Comparison of ENCODE assay signal across 11 mouse cellular contexts in the genomic region with DNA sequence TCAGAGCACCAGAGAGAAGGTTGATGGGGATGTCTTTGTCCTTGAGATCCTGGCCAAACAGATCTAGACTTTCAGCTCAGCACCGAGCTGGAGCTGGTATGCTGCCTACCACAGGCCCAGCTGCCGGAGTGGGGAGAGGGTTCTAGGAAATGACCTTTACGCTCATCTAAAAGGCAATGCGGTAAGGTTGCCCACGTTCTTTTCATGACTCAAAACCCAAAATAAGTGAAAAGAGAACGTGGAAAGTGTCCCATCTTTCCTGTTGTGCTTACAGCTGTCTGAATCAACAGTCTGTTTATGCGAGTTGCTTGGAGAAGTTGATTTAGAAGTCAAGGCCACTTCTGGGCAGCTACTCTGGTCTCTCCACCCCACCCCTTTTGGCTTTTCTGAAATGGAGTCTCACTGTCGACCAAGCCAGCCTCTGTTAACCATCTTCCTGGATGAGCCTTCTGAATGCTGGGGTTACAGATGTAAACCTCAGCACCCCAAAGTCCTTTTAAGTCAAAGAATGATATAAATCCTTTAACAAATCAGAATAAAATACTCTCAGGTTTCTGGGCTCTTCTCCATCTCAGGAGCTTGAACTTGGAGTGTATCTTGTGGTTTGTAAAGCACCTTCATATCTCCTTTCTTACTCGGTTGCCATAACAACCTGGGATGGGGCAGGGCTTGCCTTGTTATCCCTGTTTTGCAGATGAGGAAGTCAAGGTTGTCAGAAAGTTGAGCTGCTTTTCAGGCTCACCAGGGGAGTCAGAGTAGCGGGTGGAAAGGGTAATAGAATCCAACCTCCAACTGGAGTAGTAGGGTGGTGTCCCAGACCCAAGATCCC.
DNase-seq lines count a peak whose midpoint lies in the region; ATAC-seq and TF ChIP-seq lines count a peak whose summit lies in the region.
"Had no signal": no experiment of that assay in that cellular context is flagged by ENCODE, and none has a peak within 500 bp of the region (broad histone marks: within the 10 kb centered on the region; RNA-seq: fewer than 3 reads in every experiment).

No protein-coding gene starts in this region.

- WGBS in heart, embryonic 13.5 days: 72% methylated on average over 10 of the region's 10 CpGs
- WGBS in heart, embryonic 11.5 days (ENCODE audit: insufficient replicate concordance): 74% methylated on average over 10 of the region's 10 CpGs
- 48% methylated on average over 10 of the region's 10 CpGs for WGBS in lung, postnatal 0 days
- 56% methylated on average over 10 of the region's 10 CpGs for WGBS in bone marrow, adult 2 months

- no peak overlapping the region for H3K4me3 ChIP-seq in heart, embryonic 13.5 days
- H3K4me3 ChIP-seq in heart, embryonic 11.5 days (ENCODE audit: low read depth, low read length): no peak overlapping the region
- no peak overlapping the region for H3K4me3 ChIP-seq in lung, postnatal 0 days (ENCODE audit: low read depth, low read length)
- no peak overlapping the region for H3K4me3 ChIP-seq in bone marrow, adult 2 months (replicated peaks; ENCODE audit: control insufficient read depth, low read depth, low read length)
- H3K4me3 ChIP-seq: embryonic facial prominence, embryonic 10.5 days; hindbrain, embryonic 15.5 days; limb, embryonic 12.5 days had no signal

- H3K36me3 ChIP-seq in heart, embryonic 13.5 days: no peaks in the 10 kb centered on the region
- H3K36me3 ChIP-seq in heart, embryonic 11.5 days (ENCODE audit: control insufficient read depth, insufficient read depth, low read length): no peaks in the 10 kb centered on the region
- H3K36me3 ChIP-seq in lung, postnatal 0 days (ENCODE audit: insufficient read depth, low read length): no peaks in the 10 kb centered on the region
- no peaks in the 10 kb centered on the region for H3K36me3 ChIP-seq in splenic B cell, adult 2 months (ENCODE audit: control insufficient read depth, insufficient read depth, low read length, poor library complexity, severe bottlenecking)
- H3K36me3 ChIP-seq: embryonic facial prominence, embryonic 10.5 days; hindbrain, embryonic 15.5 days had no signal

- no peaks in the 10 kb centered on the region for H3K27me3 ChIP-seq in heart, embryonic 13.5 days (replicated peaks)
- no peaks in the 10 kb centered on the region for H3K27me3 ChIP-seq in heart, embryonic 11.5 days (ENCODE audit: control insufficient read depth, insufficient read depth, low read length)
- no peaks in the 10 kb centered on the region for H3K27me3 ChIP-seq in lung, postnatal 0 days (replicated peaks; ENCODE audit: insufficient read depth, low read length)
- H3K27me3 ChIP-seq in splenic B cell, adult 2 months (ENCODE audit: control insufficient read depth, insufficient read depth, low read length, poor library complexity, severe bottlenecking): no peaks in the 10 kb centered on the region
- H3K27me3 ChIP-seq: hindbrain, embryonic 15.5 days; limb, embryonic 12.5 days had no signal

- H3K4me1 ChIP-seq in heart, embryonic 13.5 days: peaks cover 52% of the 10 kb centered on the region
- H3K4me1 ChIP-seq in heart, embryonic 11.5 days (ENCODE audit: control insufficient read depth, insufficient read depth, low read length): peaks cover 28% of the 10 kb centered on the region
- H3K4me1 ChIP-seq in lung, postnatal 0 days (ENCODE audit: insufficient read depth, low read depth, low read length): peaks cover 26% of the 10 kb centered on the region; the same call in 1 of the 2 replicates
- peaks cover 11% of the 10 kb centered on the region for H3K4me1 ChIP-seq in bone marrow, adult 2 months (ENCODE audit: control insufficient read depth, insufficient read depth, low read length)

- H3K4me2 ChIP-seq in heart, embryonic 13.5 days: no peak overlapping the region
- H3K4me2 ChIP-seq in heart, embryonic 11.5 days: no peak overlapping the region
- H3K4me2 ChIP-seq in lung, postnatal 0 days (replicated peaks; ENCODE audit: low read depth, low read length): no peak overlapping the region
- H3K4me2 ChIP-seq: hindbrain, embryonic 15.5 days; limb, embryonic 12.5 days had no signal

- TF ChIP-seq POLR2A in bone marrow, adult 2 months (IDR thresholded peaks at IDR 0.05; ENCODE audit: borderline replicate concordance, control insufficient read depth, low read depth, low read length): no peak

- TF ChIP-seq CTCF in lung, postnatal 0 days (IDR thresholded peaks at IDR 0.05): no peak
- TF ChIP-seq CTCF in bone marrow, adult 2 months (IDR thresholded peaks at IDR 0.05; ENCODE audit: control insufficient read depth, insufficient read depth, low read length): no peak

- 0 out of 2 replicates have a peak overlapping the region, but pooled peaks have one; percentile 32 for H3K27ac ChIP-seq in heart, embryonic 13.5 days (replicated peaks)
- no peak overlapping the region for H3K27ac ChIP-seq in heart, embryonic 11.5 days (ENCODE audit: low read depth, low read length)
- H3K27ac ChIP-seq in lung, postnatal 0 days (ENCODE audit: low read length): peak overlapping the region; percentile 44
- peak overlapping the region; percentile 7; the same call in 1 of the 2 replicates for H3K27ac ChIP-seq in bone marrow, adult 2 months (ENCODE audit: control insufficient read depth, insufficient read depth, low read depth, low read length, poor library complexity)
- H3K27ac ChIP-seq: embryonic facial prominence, embryonic 10.5 days; hindbrain, embryonic 15.5 days; limb, embryonic 12.5 days had no signal

- TF ChIP-seq EP300 in lung, postnatal 0 days (IDR thresholded peaks at IDR 0.05): no peak

- no peak overlapping the region for H3K9ac ChIP-seq in heart, embryonic 13.5 days
- no peak overlapping the region for H3K9ac ChIP-seq in heart, embryonic 11.5 days (ENCODE audit: low read depth, low read length)
- H3K9ac ChIP-seq in lung, postnatal 0 days (replicated peaks; ENCODE audit: low read depth): no peak overlapping the region
- H3K9ac ChIP-seq: hindbrain, embryonic 15.5 days; limb, embryonic 12.5 days had no signal

- no peaks in the 10 kb centered on the region for H3K9me3 ChIP-seq in heart, embryonic 13.5 days
- no peaks in the 10 kb centered on the region for H3K9me3 ChIP-seq in heart, embryonic 11.5 days (replicated peaks; ENCODE audit: control insufficient read depth, low read length)
- no peaks in the 10 kb centered on the region for H3K9me3 ChIP-seq in lung, postnatal 0 days (ENCODE audit: low read length)
- H3K9me3 ChIP-seq: embryonic facial prominence, embryonic 10.5 days; hindbrain, embryonic 15.5 days; limb, embryonic 12.5 days had no signal

- no peak for DNase-seq in lung, postnatal 0 days (ENCODE audit: low spot score)
- no peak for DNase-seq in lung, adult 18-20 months
- DNase-seq in splenic B cell, adult 2 months (ENCODE audit: low read depth, low spot score): peak; percentile 36
- no peak for DNase-seq in left cerebral cortex, adult 9 months (ENCODE audit: low spot score in 2 of 2)
- DNase-seq in thymus, postnatal 14 days: no peak

- ATAC-seq in heart, embryonic 13.5 days (ENCODE audit: extremely low read depth, insufficient number of reproducible peaks, low FRiP score, low TSS enrichment): no peak
- ATAC-seq in heart, embryonic 11.5 days (replicated peaks; ENCODE audit: insufficient number of reproducible peaks, low FRiP score, low TSS enrichment): no peak
- no peak for ATAC-seq in lung, postnatal 0 days
